Mouse (Mus musculus) kidney, adult 2 months (tissue): ENCODE data around the gene Lyz2. TPM values are rescaled to one million over a fixed set of nuclear protein-coding genes. Genes with fewer than 3 reads are reported as not detected.
"Not testable (repeated sequence)": the region's sequence is repeated elsewhere in the genome, so short reads cannot be mapped to it uniquely, and the experiment has no call there.

ENCODE experiments used
- DNase-seq: peaks from one replicate; pipeline ENCODE4 v3.0.0; 2021
- H3K27ac ChIP-seq: fragments of 200-500 bp; 2 replicates; pipeline ENCODE4 v1.5.1; 2012; ENCODE audit warnings: low read depth, low read length, control low read depth, inconsistent platforms; ENCODE audit not compliant: insufficient read depth
- H3K27me3 ChIP-seq: fragments of 200-500 bp; replicated peaks from 2 replicates; pipeline ENCODE4 v1.6.1; 2012; ENCODE audit warnings: mild to moderate bottlenecking, moderate library complexity, low read length, inconsistent platforms; ENCODE audit not compliant: control insufficient read depth, insufficient read depth
- H3K36me3 ChIP-seq: fragments of 200-500 bp; 2 replicates; pipeline ENCODE4 v1.6.1; 2012; ENCODE audit warnings: mild to moderate bottlenecking, moderate library complexity, low read length, inconsistent platforms; ENCODE audit not compliant: control insufficient read depth, insufficient read depth
- H3K4me1 ChIP-seq: fragments of 200-500 bp; 2 replicates; pipeline ENCODE4 v1.6.1; 2011; ENCODE audit warnings: low read length; ENCODE audit not compliant: control insufficient read depth, insufficient read depth
- H3K4me3 ChIP-seq: fragments of 200-500 bp; 2 replicates; pipeline ENCODE4 v1.5.1; 2011; ENCODE audit warnings: mild to moderate bottlenecking, low read depth, low read length, control low read depth; ENCODE audit not compliant: insufficient read depth
- CTCF ChIP-seq: fragments of 200-500 bp; conservative IDR thresholded peaks from 2 replicates; pipeline ENCODE4 v1.5.1; 2011; ENCODE audit warnings: low read depth, mild to moderate bottlenecking, control low read depth, low read length, moderate library complexity, mixed read lengths; ENCODE audit not compliant: insufficient read depth, insufficient read length
- POLR2A ChIP-seq: fragments of 200-500 bp; IDR thresholded peaks from one replicate; pipeline ENCODE4 v1.6.1; 2011; ENCODE audit warnings: low read depth, low read length, control low read depth
- WGBS: fragments of 180-500 bp; shearing (Covaris S2); methylation state at CpG from one replicate; pipeline ENCODE4 v1.1.7; 2018; 5-methylcytosine and 5-hydroxymethylcytosine counted together
- polyA plus RNA-seq: library from polyadenylated mRNA; depleted of rRNA; stranded (reverse); fragments of >200 nt; gene quantifications from 2 replicates; pipeline ENCODE4 v1.2.3, GENCODE M21; 2012

The Lyz2 gene
- polyA plus RNA-seq, 1 experiment = 101 TPM

DNA sequence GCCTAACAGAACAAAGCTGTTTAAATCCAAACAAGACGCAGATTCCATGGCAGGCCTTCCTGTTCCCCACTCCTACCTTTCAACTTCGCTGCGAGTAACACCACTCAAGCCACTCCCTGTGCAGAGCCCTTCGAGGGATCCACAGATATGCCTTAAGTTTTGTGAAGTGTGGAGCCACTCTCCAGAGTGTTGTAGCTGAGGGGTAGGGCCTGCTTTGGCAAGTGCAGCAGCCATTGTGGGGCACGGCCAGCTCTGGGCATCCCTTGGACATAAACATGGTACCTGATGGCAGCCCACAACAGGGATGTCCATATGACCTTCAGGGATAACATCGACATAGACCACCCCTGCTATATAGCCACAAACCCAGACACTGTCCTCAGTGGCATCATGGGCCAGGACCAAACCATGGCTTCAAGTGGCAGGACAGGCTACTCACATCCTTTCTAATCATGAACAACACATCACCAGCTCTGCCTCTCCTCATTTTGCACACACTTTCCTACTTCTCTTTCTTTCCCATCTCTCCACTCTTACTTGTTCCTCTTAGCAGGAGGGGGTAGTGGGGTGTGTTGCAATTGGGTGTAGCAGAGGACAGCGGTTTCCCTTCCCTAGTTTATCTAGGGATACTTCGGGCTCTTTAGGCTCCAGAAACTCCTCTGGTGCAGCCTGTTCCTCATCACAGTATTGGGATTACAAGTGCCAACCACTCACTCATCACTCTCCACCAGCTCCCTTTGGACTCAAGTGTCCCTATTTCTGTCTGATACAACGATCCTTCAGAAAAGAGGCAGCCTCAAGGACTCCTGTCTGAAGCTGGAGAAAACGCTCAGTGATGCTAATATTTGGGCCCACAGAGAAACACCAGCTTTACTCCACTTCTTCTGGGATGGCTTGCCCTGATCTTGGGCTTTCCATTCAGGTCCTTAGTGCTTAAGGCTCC, 2.7 kb upstream of the Lyz2 start:
- WGBS = 87% methylated on average over 10 of the region's 10 CpGs
- H3K4me3 ChIP-seq = no peak overlapping the region

GRCm38 (mm10) chr10:117283871-117284577, 1.9 kb upstream of the Lyz2 start:
- H3K27me3 ChIP-seq = no peaks in the 10 kb centered on the region
- 83% methylated on average over 7 of the region's 7 CpGs for WGBS
- no peak for TF ChIP-seq POLR2A
- TF ChIP-seq CTCF = no peak
- no peak overlapping the region for H3K4me3 ChIP-seq
- DNase-seq = no peak
- H3K36me3 ChIP-seq = no peaks in the 10 kb centered on the region
- H3K27ac ChIP-seq = no peak overlapping the region
- no peaks in the 10 kb centered on the region for H3K4me1 ChIP-seq

More for the DNA sequence above, 2.7 kb upstream of the Lyz2 start:
- no peaks in the 10 kb centered on the region for H3K27me3 ChIP-seq
- no peak for TF ChIP-seq POLR2A
- TF ChIP-seq CTCF = no peak
- no peaks in the 10 kb centered on the region for H3K4me1 ChIP-seq
- no peak overlapping the region for H3K27ac ChIP-seq
- DNase-seq = no peak
- no peaks in the 10 kb centered on the region for H3K36me3 ChIP-seq

GRCm38 (mm10) chr10:117283196-117283595, 1.1 kb upstream of the Lyz2 start:
- DNase-seq, H3K27ac ChIP-seq, H3K4me1 ChIP-seq, H3K36me3 ChIP-seq, H3K4me3 ChIP-seq, H3K27me3 ChIP-seq: not testable (repeated sequence)
- WGBS = 82% methylated on average over 4 of the region's 4 CpGs

DNA sequence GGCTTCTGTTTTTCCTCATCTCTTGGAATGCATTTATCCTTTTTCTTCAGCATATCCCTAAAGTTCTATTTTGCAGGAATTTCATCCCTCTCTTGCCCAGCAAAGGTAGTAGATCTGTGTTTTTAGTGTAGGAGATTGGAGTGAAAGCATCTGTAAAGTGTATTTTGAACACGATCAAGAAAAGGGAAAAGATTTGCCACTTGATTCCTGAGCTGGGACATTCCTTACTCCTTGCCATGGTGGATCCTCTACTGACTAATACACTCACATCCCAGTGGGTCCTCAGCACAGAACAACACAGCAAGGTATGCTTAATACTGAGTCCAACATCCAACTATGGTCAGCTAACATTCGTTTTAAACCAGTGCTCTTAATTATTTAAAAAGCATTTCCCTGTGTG, 430 bp upstream of the Lyz2 start:
- Histone ChIP-seq H3K27me3 (no peaks in the 10 kb centered on the region), H3K4me1 (no peaks in the 10 kb centered on the region), H3K36me3 (no peaks in the 10 kb centered on the region), H3K4me3 (no peak overlapping the region), H3K27ac (no peak overlapping the region)
- DNase-seq = no peak
- 81% methylated on average over 2 of the region's 2 CpGs for WGBS
- TF ChIP-seq CTCF (no peak), POLR2A (no peak)

DNA sequence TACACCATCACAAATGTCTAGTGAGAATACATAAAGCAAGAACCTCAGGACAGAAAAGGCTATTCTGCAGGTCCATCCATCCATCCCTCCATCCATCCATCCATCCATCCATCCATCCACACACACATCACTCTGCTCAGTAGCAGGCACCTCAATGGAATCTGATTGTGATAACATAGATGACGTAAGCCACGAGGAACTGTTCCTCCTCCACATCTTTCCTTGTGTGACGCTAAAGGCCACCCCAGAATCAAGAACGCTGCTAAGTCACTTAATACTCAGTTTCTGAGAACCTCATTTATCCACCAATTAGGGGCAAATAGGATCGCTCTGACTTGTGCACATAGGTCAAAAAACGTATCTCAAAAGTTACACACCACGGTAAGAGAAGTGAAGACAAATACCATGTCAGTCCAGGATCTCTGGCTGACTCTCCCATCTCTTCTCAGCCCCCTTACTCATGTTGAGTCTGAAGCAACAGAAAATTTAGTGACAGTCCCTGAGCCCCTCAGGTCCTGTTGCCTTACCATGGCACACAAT, 670 bp downstream of the Lyz2 start:
- H3K4me1 ChIP-seq = no peaks in the 10 kb centered on the region
- TF ChIP-seq POLR2A (no peak), CTCF (no peak)
- DNase-seq = no peak
- no peaks in the 10 kb centered on the region for H3K36me3 ChIP-seq
- 82% methylated on average over 7 of the region's 7 CpGs for WGBS
- H3K27me3 ChIP-seq = no peaks in the 10 kb centered on the region
- no peak overlapping the region for H3K27ac ChIP-seq
- no peak overlapping the region for H3K4me3 ChIP-seq

- H3K4me1 ChIP-seq = no peaks in the 10 kb centered on the region
- DNase-seq = peak; percentile 10
- H3K36me3 ChIP-seq = no peaks in the 10 kb centered on the region
- no peak overlapping the region for H3K4me3 ChIP-seq
- H3K27ac ChIP-seq = no peak overlapping the region
- H3K27me3 ChIP-seq = no peaks in the 10 kb centered on the region
- TF ChIP-seq POLR2A (no peak), CTCF (no peak)
- WGBS = 68% methylated on average over 1 of the region's 1 CpGs
Observed at GRCm38 (mm10) chr10:117280000-117280399, 2.1 kb downstream of the Lyz2 start.

- H3K27ac ChIP-seq, DNase-seq, H3K4me1 ChIP-seq, H3K27me3 ChIP-seq, H3K36me3 ChIP-seq, H3K4me3 ChIP-seq: not testable (repeated sequence)
- WGBS = 71% methylated on average over 2 of the region's 2 CpGs
Observed at GRCm38 (mm10) chr10:117278510-117278909, 3.6 kb downstream of the Lyz2 start.

- not testable (repeated sequence) for H3K4me1 ChIP-seq, H3K27ac ChIP-seq, DNase-seq, H3K4me3 ChIP-seq, H3K27me3 ChIP-seq, H3K36me3 ChIP-seq
- WGBS = 77% methylated on average over 9 of the region's 9 CpGs
Observed at GRCm38 (mm10) chr10:117277779-117278178, 4.3 kb downstream of the Lyz2 start.
